Mouse (Mus musculus) lung, postnatal 0 days (tissue): ENCODE measurements around the gene Kif5a. TPM values are rescaled to one million over a fixed set of nuclear protein-coding genes. Genes with fewer than 3 reads are reported as not detected.

Experiments
- ATAC-seq: fragments of 200-750 bp; cut with Nextera tagmentation; 2 replicates; pipeline ENCODE4 v1.8.0; 2017; ENCODE audit warnings: moderate library complexity
- DNase-seq: peaks from one replicate; pipeline ENCODE4 v3.0.0-alpha.2; 2016; ENCODE audit warnings: low spot score
- H3K27ac ChIP-seq: fragments of 300-500 bp; sonication (generic); 2 replicates; pipeline ENCODE4 v1.5.1; 2014; ENCODE audit warnings: antibody characterized with exemption, mild to moderate bottlenecking, low read length, mixed read lengths
- H3K27me3 ChIP-seq: fragments of 300-500 bp; sonication (generic); replicated peaks from 2 replicates; pipeline ENCODE4 v1.6.1; 2014; ENCODE audit warnings: low read length, mixed read lengths; ENCODE audit not compliant: insufficient read depth
- H3K36me3 ChIP-seq: fragments of 300-500 bp; sonication (generic); 2 replicates; pipeline ENCODE4 v1.6.1; 2014; ENCODE audit warnings: low read length, mixed read lengths; ENCODE audit not compliant: insufficient read depth
- H3K4me1 ChIP-seq: fragments of 300-500 bp; sonication (generic); 2 replicates; pipeline ENCODE4 v1.6.1; 2014; ENCODE audit warnings: antibody characterized with exemption, low read depth, low read length, mixed read lengths; ENCODE audit not compliant: insufficient read depth
- H3K4me2 ChIP-seq: fragments of 300-500 bp; sonication (generic); replicated peaks from 2 replicates; pipeline ENCODE4 v1.6.1; 2014; ENCODE audit warnings: low read depth, mild to moderate bottlenecking, low read length, moderate library complexity, mixed read lengths
- H3K4me3 ChIP-seq: fragments of 300-500 bp; sonication (generic); 2 replicates; pipeline ENCODE4 v1.5.1; 2014; ENCODE audit warnings: low read depth, low read length
- H3K9ac ChIP-seq: fragments of 300-500 bp; sonication (generic); replicated peaks from 2 replicates; pipeline ENCODE4 v1.6.1; 2014; ENCODE audit warnings: low read depth, mild to moderate bottlenecking
- H3K9me3 ChIP-seq: fragments of 300-500 bp; sonication (generic); 2 replicates; pipeline ENCODE4 v1.6.1; 2016; ENCODE audit warnings: low read length, mixed read lengths
- CTCF ChIP-seq: IDR thresholded peaks from 2 replicates; pipeline ENCODE4 v1.5.1; 2016; ENCODE audit warnings: antibody characterized with exemption, mild to moderate bottlenecking
- EP300 ChIP-seq: IDR thresholded peaks from 2 replicates; pipeline ENCODE4 v1.6.1; 2016; ENCODE audit warnings: antibody characterized with exemption, mild to moderate bottlenecking, control low read depth
- WGBS: fragments of 180-500 bp; shearing (Covaris S2); extraction: QIAGEN DNeasy Blood & Tissue Kit; methylation state at CpG from one replicate; pipeline ENCODE4 v1.1.7; 2014; 5-methylcytosine and 5-hydroxymethylcytosine counted together
- polyA plus RNA-seq: library from polyadenylated mRNA; unstranded; fragments of >200 nt; fragmentation: Nextera tagmentation; extraction: Ambion mirVana; gene quantifications from 2 replicates; pipeline ENCODE4 v1.2.1, GENCODE M21; 2015

Gene Kif5a
- polyA plus RNA-seq, 1 experiment from 2014 or later: 0.12 TPM

DNA sequence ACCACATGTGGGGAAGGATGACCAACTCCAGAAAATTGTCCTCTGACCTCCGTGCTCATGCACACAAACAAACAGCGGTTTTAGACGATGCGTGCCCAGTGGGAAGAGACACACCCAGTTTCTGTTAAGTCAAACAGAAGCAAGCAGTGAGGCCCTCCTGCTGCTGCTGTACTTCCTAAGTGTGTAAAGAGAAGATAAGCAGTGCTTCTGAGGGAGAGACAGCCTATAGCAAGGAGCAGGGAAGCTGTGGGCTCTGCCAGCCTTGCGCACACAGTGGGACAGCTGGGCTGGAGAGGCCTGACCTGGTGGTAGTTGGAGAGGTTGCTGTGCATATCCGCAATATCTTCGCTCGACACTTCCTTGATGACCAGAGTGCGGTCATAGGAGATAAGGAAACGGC lies 57.8 kb downstream of the Kif5a start:
- Histone ChIP-seq H3K36me3 (peaks cover 19% of the 10 kb centered on the region), H3K27me3 (no peaks in the 10 kb centered on the region), H3K4me1 (no peaks in the 10 kb centered on the region; the same call in 1 of the 2 replicates), H3K27ac (no peak overlapping the region), H3K4me3 (no peak overlapping the region), H3K9me3 (no peaks in the 10 kb centered on the region), H3K9ac (no peak overlapping the region), H3K4me2 (no peak overlapping the region)
- WGBS: 60% methylated on average over 10 of the region's 10 CpGs
- TF ChIP-seq EP300 (no peak), CTCF (no peak)
- ATAC-seq: peak; percentile 51
- DNase-seq: no peak

DNA sequence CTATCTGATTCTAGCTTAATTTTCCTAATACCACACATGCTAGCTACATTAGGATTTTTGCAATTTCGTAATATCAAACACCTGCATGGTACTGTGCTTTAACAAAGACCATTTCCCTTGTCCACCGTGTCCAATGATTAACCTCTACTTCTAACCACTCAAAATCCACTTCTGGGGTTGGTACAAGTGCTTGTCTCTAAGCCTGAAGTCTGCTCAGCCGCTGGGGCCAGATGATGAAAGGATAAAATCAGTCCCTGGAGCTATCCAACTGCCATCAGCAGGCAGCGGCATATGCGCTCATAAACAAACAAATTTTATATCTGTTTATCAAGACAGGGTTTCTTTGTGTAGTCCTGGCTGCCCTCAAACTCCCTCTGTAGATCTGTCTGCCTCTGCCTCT lies 58.6 kb downstream of the Kif5a start:
- Histone ChIP-seq H3K9me3 (no peaks in the 10 kb centered on the region), H3K4me1 (no peaks in the 10 kb centered on the region), H3K36me3 (peaks cover 25% of the 10 kb centered on the region), H3K27ac (no peak overlapping the region), H3K9ac (no peak overlapping the region), H3K4me3 (no peak overlapping the region), H3K4me2 (no peak overlapping the region), H3K27me3 (no peaks in the 10 kb centered on the region)
- DNase-seq (peak; percentile 72), ATAC-seq (peak; percentile 86)
- no peak for TF ChIP-seq CTCF
- no peak for TF ChIP-seq EP300
- 54% methylated on average over 5 of the region's 5 CpGs for WGBS

DNA sequence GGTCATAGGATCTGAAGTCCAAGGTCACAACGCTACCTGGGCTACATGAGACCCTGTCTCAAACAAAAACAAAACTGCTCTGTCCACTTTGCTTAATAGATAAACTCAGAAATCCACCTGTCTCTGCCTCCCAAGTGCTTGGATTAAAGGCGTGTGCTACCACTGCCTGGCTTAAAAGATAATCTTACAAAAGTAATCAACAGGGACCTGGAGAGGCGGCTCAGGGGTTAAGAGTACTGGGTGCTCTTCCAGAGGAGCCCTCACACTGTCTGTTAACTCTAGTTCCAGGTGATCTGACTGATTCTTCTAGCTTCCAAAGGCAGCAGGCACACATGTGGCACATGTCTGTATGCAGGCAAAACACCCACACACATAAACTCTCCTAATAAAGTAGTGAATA lies 60.0 kb downstream of the Kif5a start:
- Histone ChIP-seq H3K27me3 (no peaks in the 10 kb centered on the region), H3K4me2 (no peak overlapping the region), H3K4me1 (no peaks in the 10 kb centered on the region), H3K9ac (no peak overlapping the region), H3K9me3 (no peaks in the 10 kb centered on the region), H3K4me3 (no peak overlapping the region), H3K27ac (no peak overlapping the region), H3K36me3 (peaks cover 25% of the 10 kb centered on the region)
- ATAC-seq (no peak), DNase-seq (no peak)
- no peak for TF ChIP-seq CTCF
- 90% methylated on average over 3 of the region's 3 CpGs for WGBS

DNA sequence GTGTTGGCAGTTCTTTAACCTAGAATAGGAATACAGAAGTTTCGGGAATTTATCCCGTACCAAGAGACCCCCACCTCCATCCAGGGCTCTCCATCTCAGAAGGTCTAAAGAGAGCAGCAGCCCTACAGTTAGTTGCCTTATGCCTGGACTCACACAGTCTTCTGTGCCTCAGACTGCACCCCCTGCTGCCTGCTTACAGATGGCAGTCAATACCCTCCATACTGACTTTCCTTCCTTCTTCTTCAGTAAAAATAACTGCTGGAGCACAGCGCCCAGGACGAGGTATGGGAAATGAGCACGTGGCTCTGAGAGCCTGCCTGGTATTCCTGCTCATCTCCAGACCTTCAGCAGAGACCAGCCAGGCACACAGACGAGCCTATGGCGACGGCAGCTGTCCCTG lies 62.9 kb downstream of the Kif5a start:
- peaks cover 23% of the 10 kb centered on the region for H3K36me3 ChIP-seq
- DNase-seq (no peak), ATAC-seq (no peak)
- TF ChIP-seq CTCF: peak; percentile 44
- TF ChIP-seq EP300: no peak
- H3K4me1 ChIP-seq: peaks cover 5% of the 10 kb centered on the region; the same call in 1 of the 2 replicates
- no peaks in the 10 kb centered on the region for H3K27me3 ChIP-seq
- H3K9me3 ChIP-seq: no peaks in the 10 kb centered on the region
- WGBS: 78% methylated on average over 8 of the region's 8 CpGs
- H3K9ac ChIP-seq: no peak overlapping the region
- H3K4me3 ChIP-seq: no peak overlapping the region
- H3K4me2 ChIP-seq: no peak overlapping the region
- no peak overlapping the region for H3K27ac ChIP-seq

DNA sequence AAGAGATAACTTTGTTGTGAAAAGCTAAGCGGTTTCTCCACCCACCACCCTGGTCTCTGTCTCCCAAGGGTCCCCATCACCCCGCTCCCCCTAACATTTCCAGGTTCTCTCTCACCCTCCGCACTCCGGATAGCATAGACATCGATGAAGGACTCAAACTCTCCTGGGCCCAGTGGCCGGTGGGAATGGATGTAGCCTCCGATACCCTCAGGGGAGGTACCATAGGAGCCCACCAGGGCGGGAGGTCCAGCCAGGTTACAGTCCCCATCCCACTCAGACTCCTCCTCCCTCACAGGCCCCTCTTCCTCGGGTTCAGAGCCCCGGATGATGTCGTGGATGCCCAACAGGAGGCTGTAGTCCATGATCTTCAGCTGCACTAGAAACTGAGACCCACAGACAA lies 63.7 kb downstream of the Kif5a start:
- TF ChIP-seq CTCF (no peak), EP300 (no peak)
- ATAC-seq (no peak), DNase-seq (no peak)
- H3K4me3 ChIP-seq: no peak overlapping the region
- H3K27ac ChIP-seq: no peak overlapping the region
- H3K27me3 ChIP-seq: no peaks in the 10 kb centered on the region
- H3K4me1 ChIP-seq: peaks cover 5% of the 10 kb centered on the region; the same call in 1 of the 2 replicates
- WGBS: 83% methylated on average over 11 of the region's 11 CpGs
- H3K36me3 ChIP-seq: peaks cover 23% of the 10 kb centered on the region; the same call in 1 of the 2 replicates
- H3K4me2 ChIP-seq: no peak overlapping the region
- H3K9ac ChIP-seq: no peak overlapping the region
- no peaks in the 10 kb centered on the region for H3K9me3 ChIP-seq

DNA sequence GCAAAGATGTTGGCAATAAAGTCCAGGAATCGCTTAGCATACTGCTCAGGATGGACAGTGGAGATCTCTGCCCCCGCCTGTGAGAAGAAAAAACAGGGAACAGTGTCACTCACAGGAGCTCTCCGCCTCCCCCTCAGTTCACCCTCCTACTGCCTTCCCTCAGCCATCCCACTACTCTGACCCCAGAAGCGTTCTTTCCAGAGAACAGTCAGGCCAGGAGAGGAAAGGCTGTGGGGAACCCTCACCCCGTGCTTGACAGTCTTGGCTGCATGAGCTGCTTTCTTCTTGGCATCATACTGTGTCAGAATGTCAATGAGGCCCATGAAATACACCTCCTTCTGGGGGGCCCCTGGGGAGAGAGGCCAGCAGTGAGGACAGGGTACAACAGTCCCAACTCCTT lies 64.1 kb downstream of the Kif5a start:
- peaks cover 5% of the 10 kb centered on the region; the same call in 1 of the 2 replicates for H3K4me1 ChIP-seq
- no peak overlapping the region for H3K27ac ChIP-seq
- 58% methylated on average over 5 of the region's 5 CpGs for WGBS

DNA sequence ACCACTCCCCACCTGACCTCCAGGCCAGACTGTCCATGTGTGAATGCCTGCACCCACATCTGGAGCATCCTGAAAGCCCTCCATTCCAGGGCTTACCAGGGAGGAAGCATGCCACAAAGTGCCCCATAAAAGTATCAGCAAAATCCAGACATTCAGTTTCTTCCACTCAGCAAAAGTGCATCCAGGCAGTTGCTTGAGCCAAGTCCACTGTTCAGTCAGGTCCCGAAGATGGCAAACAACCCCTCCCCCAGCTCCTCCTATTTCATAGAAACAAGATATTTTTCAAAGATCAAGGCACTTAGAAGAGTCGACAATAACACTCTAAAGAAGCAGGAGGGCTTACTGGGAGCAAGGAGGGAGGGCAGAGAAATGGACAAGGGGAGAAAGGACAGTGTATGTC lies 64.7 kb downstream of the Kif5a start:
- Histone ChIP-seq H3K27ac (no peak overlapping the region), H3K4me2 (no peak overlapping the region), H3K4me3 (no peak overlapping the region), H3K27me3 (no peaks in the 10 kb centered on the region), H3K36me3 (peaks cover 22% of the 10 kb centered on the region; the same call in 1 of the 2 replicates), H3K9ac (no peak overlapping the region), H3K9me3 (no peaks in the 10 kb centered on the region), H3K4me1 (peaks cover 5% of the 10 kb centered on the region; the same call in 1 of the 2 replicates)
- TF ChIP-seq EP300: no peak
- no peak for TF ChIP-seq CTCF
- ATAC-seq (no peak), DNase-seq (no peak)
- WGBS: 41% methylated on average over 2 of the region's 2 CpGs

More for the DNA sequence above, 64.1 kb downstream of the Kif5a start:
- Histone ChIP-seq H3K9ac (no peak overlapping the region), H3K4me3 (no peak overlapping the region), H3K9me3 (no peaks in the 10 kb centered on the region), H3K36me3 (peaks cover 23% of the 10 kb centered on the region; the same call in 1 of the 2 replicates), H3K4me2 (no peak overlapping the region), H3K27me3 (no peaks in the 10 kb centered on the region)
- TF ChIP-seq CTCF (no peak), EP300 (no peak)
- no peak for ATAC-seq
- DNase-seq: no peak
